Mouse (Mus musculus) liver, embryonic 14.5 days (tissue): ENCODE data around the gene Cldn16.

Source experiments
- CTCF ChIP-seq: IDR thresholded peaks from 2 replicates; pipeline ENCODE4 v1.5.1; 2016; ENCODE audit warnings: antibody characterized with exemption, low read depth, control low read depth
- EP300 ChIP-seq: IDR thresholded peaks from 2 replicates; pipeline ENCODE4 v1.6.1; 2016; ENCODE audit warnings: antibody characterized with exemption, low read depth

- TF ChIP-seq CTCF, result no peak
- no peak for TF ChIP-seq EP300
These were observed 18.1 kb upstream of the Cldn16 start for GRCm38 (mm10) chr16:26444843-26445242.
